Mouse (Mus musculus) hindbrain, embryonic 16.5 days (tissue): ENCODE results near the gene Enc1. TPM values are rescaled to one million over a fixed set of nuclear protein-coding genes. Genes with fewer than 3 reads are reported as not detected.

Experiments used
- ATAC-seq: fragments of 200-750 bp; cut with Nextera tagmentation; 2 replicates; pipeline ENCODE4 v1.8.0; 2017; ENCODE audit warnings: moderate TSS enrichment, moderate library complexity
- H3K27ac ChIP-seq: fragments of 300-500 bp; sonication (generic); 2 replicates; pipeline ENCODE4 v1.5.1; 2014; ENCODE audit warnings: low read depth, mild to moderate bottlenecking, control low read depth, low read length, moderate library complexity
- H3K27me3 ChIP-seq: fragments of 300-500 bp; sonication (generic); replicated peaks from 2 replicates; pipeline ENCODE4 v1.6.1; 2014; ENCODE audit warnings: low read length; ENCODE audit not compliant: control insufficient read depth, insufficient read depth
- H3K36me3 ChIP-seq: fragments of 300-500 bp; sonication (generic); 2 replicates; pipeline ENCODE4 v1.6.1; 2014; ENCODE audit warnings: mild to moderate bottlenecking, low read length, moderate library complexity, mixed read lengths; ENCODE audit not compliant: control insufficient read depth, insufficient read depth
- H3K4me1 ChIP-seq: fragments of 300-500 bp; sonication (generic); 2 replicates; pipeline ENCODE4 v1.6.1; 2014; ENCODE audit warnings: low read depth, low read length; ENCODE audit not compliant: control insufficient read depth, insufficient read depth
- H3K4me2 ChIP-seq: fragments of 300-500 bp; sonication (generic); 2 replicates; pipeline ENCODE4 v1.6.1; 2014; ENCODE audit warnings: mild to moderate bottlenecking, low read length, control low read depth, moderate library complexity
- H3K4me3 ChIP-seq: fragments of 300-500 bp; sonication (generic); 2 replicates; pipeline ENCODE4 v1.5.1; 2014; ENCODE audit warnings: mild to moderate bottlenecking, low read length, control low read depth, moderate library complexity
- H3K9ac ChIP-seq: fragments of 300-500 bp; sonication (generic); 2 replicates; pipeline ENCODE4 v1.6.1; 2014; ENCODE audit warnings: low read depth, mild to moderate bottlenecking, control low read depth, low read length, moderate library complexity
- H3K9me3 ChIP-seq: fragments of 300-500 bp; sonication (generic); 2 replicates; pipeline ENCODE4 v1.6.1; 2014; ENCODE audit warnings: mild to moderate bottlenecking, low read length, moderate library complexity; ENCODE audit not compliant: control insufficient read depth
- WGBS: fragments of 180-500 bp; shearing (Covaris S2); extraction: QIAGEN DNeasy Blood & Tissue Kit; methylation state at CpG from one replicate; pipeline ENCODE4 v1.1.7; 2014; 5-methylcytosine and 5-hydroxymethylcytosine counted together
- polyA plus RNA-seq: library from polyadenylated mRNA; unstranded; fragments of >200 nt; fragmentation: Nextera tagmentation; extraction: Ambion mirVana; gene quantifications from 2 replicates; pipeline ENCODE4 v1.2.1, GENCODE M21; 2015

Gene Enc1
- polyA plus RNA-seq, 1 experiment from 2014 or later, result 66.3 TPM

DNA sequence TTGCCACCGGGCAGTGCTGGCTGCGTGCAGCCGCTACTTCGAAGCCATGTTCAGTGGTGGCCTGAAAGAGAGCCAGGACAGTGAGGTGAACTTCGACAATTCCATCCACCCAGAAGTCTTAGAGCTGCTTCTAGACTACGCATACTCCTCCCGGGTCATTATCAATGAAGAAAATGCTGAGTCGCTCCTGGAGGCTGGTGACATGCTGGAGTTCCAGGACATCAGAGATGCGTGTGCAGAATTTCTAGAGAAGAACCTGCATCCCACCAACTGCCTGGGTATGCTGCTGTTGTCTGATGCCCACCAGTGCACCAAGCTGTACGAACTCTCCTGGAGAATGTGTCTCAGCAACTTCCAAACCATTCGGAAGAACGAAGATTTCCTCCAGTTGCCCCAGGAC, 4.3 kb downstream of the Enc1 start:
- H3K36me3 ChIP-seq, result peaks cover 11% of the 10 kb centered on the region
- no peaks in the 10 kb centered on the region for H3K27me3 ChIP-seq
- H3K27ac ChIP-seq, result peak overlapping the region; percentile 32; the same call in 1 of the 2 replicates
- H3K4me2 ChIP-seq, result peak overlapping the region; percentile 91
- H3K9me3 ChIP-seq, result no peaks in the 10 kb centered on the region
- peak overlapping the region; percentile 90 for H3K4me3 ChIP-seq
- H3K9ac ChIP-seq, result 0 out of 2 replicates have a peak overlapping the region, but pooled peaks have one; percentile 21
- peaks cover 63% of the 10 kb centered on the region for H3K4me1 ChIP-seq
- ATAC-seq, result no peak
- WGBS, result 67% methylated on average over 12 of the region's 12 CpGs

DNA sequence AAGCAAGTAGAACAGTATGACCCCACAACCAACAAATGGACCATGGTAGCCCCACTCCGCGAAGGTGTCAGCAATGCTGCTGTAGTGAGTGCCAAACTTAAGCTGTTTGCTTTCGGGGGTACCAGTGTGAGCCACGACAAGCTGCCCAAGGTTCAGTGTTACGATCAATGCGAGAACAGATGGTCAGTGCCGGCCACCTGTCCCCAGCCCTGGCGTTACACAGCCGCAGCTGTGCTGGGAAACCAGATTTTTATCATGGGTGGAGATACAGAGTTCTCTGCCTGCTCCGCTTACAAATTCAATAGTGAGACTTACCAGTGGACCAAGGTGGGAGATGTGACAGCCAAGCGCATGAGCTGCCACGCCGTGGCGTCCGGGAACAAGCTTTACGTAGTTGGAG, 5.3 kb downstream of the Enc1 start:
- Histone ChIP-seq H3K9me3 (no peaks in the 10 kb centered on the region), H3K27me3 (no peaks in the 10 kb centered on the region), H3K36me3 (peaks cover 15% of the 10 kb centered on the region), H3K27ac (no peak overlapping the region), H3K4me2 (peak overlapping the region; percentile 91), H3K9ac (no peak overlapping the region), H3K4me3 (no peak overlapping the region), H3K4me1 (peaks cover 68% of the 10 kb centered on the region)
- WGBS, result 49% methylated on average over 16 of the region's 16 CpGs
- no peak for ATAC-seq

DNA sequence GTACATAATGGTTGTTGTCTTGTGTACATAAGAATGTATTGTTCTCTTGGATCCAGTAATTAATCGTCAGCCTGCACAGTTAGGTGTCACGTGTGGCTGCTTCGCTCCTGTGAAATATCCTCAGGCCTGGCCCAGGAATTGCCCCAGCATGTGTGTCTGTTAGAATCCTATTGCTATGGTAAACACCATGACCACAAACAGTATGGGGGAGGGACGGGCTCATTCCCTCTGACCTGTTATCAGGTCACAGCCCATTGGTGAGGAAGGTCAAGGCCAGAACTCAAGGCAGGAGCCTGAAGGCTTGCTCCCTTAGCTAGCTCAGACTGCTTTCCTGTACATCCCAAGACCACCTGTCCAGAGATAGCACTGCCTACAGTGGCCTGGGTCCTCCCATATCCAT, 6.8 kb downstream of the Enc1 start:
- Histone ChIP-seq H3K27me3 (no peaks in the 10 kb centered on the region), H3K4me3 (no peak overlapping the region), H3K36me3 (peaks cover 18% of the 10 kb centered on the region), H3K9ac (no peak overlapping the region), H3K27ac (no peak overlapping the region), H3K9me3 (no peaks in the 10 kb centered on the region), H3K4me1 (peaks cover 74% of the 10 kb centered on the region), H3K4me2 (peak overlapping the region; percentile 91)
- 28% methylated on average over 4 of the region's 4 CpGs for WGBS
- no peak for ATAC-seq

DNA sequence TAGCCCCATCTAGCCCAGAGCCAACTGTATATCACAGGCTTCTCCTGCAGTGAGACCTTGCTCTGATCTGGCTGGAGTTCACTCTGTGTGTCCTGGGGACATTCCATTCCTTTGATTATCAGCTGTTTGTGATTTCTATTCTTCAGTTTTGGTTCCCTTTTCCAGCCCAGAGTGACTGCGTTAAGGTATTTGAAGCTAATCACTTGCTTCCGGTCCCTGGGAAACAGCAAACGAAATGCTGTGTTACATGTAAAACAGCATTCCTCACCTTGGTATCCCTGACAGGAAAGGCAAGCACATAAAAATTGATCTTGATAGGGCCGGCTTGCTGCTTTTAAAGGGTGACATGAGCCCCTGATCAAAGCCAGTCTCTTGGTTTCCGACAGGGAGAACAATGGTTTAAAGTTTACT, 8.2 kb downstream of the Enc1 start:
- peaks cover 18% of the 10 kb centered on the region for H3K36me3 ChIP-seq
- no peak overlapping the region; the same call in 1 of the 2 replicates for H3K9ac ChIP-seq
- no peaks in the 10 kb centered on the region for H3K9me3 ChIP-seq
- H3K27ac ChIP-seq, result no peak overlapping the region
- peak overlapping the region; percentile 1; the same call in 1 of the 2 replicates for H3K4me3 ChIP-seq
- no peaks in the 10 kb centered on the region for H3K27me3 ChIP-seq
- no peak for ATAC-seq
- H3K4me2 ChIP-seq, result peak overlapping the region; percentile 91
- H3K4me1 ChIP-seq, result peaks cover 66% of the 10 kb centered on the region
- 23% methylated on average over 5 of the region's 5 CpGs for WGBS

DNA sequence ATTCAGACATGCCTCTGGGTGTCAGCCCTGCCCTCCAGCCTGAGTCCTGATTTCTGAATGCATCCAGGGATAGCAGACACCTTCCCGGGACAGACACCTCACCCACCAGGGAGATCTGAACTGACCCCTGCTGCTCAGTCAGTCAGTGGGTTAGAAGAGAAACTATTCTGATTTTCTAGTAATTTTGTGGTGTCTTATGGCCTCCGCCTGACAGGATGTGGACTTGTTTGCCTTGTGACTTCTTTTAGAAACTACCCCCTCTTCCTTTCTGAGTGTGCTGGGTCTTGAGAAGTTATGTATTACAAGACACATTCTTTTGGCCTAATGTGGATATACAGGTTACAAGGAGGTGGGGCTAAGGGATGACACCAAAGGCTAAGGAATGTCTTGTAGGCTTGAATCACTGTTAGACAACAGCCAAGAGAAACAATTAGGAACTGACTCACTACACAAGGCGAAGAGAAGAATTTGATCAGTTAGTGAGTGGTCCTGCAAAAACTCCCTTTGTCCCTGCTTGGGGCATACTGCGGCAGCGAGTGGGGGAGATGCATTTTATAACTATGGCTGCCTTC, 8.7 kb downstream of the Enc1 start:
- ATAC-seq, result no peak
- Histone ChIP-seq H3K9ac (no peak overlapping the region; the same call in 1 of the 2 replicates), H3K36me3 (peaks cover 18% of the 10 kb centered on the region), H3K4me2 (peak overlapping the region; percentile 91), H3K4me3 (no peak overlapping the region; the same call in 1 of the 2 replicates), H3K27ac (peak overlapping the region; percentile 6; the same call in 1 of the 2 replicates), H3K9me3 (no peaks in the 10 kb centered on the region), H3K27me3 (no peaks in the 10 kb centered on the region), H3K4me1 (peaks cover 66% of the 10 kb centered on the region)
- 38% methylated on average over 5 of the region's 5 CpGs for WGBS

DNA sequence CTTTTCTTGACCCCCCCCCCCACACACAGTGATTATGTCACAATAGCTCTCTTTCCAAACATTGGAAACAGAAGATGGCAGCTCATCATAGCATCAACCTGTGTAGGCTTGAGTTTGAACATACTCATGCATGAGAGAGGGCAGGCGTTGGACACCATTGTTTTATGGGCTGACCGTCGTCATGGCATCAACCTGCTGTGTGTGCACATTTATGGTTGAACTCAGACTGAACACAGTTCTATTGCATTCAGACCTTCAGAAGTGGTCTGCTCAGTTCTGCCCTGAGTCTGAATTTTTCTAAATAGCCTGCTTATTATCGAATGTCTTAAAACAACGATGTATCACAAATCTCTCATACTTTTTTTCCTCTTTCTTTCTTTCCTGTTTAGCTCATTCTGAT, 9.2 kb downstream of the Enc1 start:
- Histone ChIP-seq H3K27me3 (no peaks in the 10 kb centered on the region), H3K4me3 (no peak overlapping the region), H3K27ac (peak overlapping the region; percentile 6), H3K4me1 (peaks cover 62% of the 10 kb centered on the region), H3K9me3 (no peaks in the 10 kb centered on the region), H3K9ac (no peak overlapping the region), H3K36me3 (peaks cover 18% of the 10 kb centered on the region), H3K4me2 (peak overlapping the region; percentile 91; the same call in 1 of the 2 replicates)
- WGBS, result 35% methylated on average over 5 of the region's 5 CpGs
- no peak for ATAC-seq

DNA sequence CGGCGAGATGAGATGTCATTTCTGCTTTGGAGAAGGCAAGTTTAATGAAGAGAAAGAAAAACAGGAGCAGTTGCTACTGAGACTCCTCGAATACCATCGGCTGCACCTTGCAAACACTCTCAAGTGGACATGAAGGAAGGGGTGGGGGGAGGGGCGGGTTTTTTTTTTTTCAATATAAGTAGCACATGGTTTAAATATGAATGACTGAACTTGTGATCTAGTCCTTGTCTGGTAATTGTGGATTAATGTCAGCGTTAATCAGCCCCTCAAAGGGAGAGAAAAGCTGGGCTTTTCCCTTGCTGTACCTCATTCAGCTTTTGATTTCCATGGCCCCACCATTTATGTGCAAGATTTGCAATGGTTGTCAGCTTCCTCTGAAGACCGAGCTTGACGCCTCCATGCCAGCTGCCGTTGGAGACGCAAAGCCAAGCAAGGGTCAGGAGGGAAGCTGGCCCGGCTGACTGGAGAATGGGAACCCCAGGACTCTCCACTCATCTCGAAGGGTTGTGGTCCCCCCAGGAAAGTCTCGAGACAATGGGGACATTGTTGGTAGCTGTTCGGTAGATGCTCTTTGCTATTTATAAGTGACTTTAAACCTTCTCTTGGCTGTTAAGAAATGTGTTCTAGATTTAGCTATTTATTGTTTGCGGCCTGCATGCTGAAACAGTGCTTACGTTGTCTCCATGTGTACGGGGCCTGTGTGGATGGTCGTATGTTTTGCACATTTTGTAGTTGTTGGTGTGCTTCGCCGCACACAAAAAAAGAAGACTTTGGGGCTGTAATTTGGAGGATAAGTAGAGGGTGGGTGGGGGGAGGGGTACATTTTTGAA, 9.9 kb downstream of the Enc1 start:
- Histone ChIP-seq H3K9ac (no peak overlapping the region), H3K27me3 (no peaks in the 10 kb centered on the region), H3K4me3 (no peak overlapping the region), H3K9me3 (no peaks in the 10 kb centered on the region), H3K4me1 (peaks cover 56% of the 10 kb centered on the region), H3K4me2 (no peak overlapping the region), H3K36me3 (peaks cover 13% of the 10 kb centered on the region), H3K27ac (peak overlapping the region; percentile 40)
- WGBS, result 24% methylated on average over 20 of the region's 20 CpGs
- ATAC-seq, result peak; percentile 29; the same call in 1 of the 2 replicates

DNA sequence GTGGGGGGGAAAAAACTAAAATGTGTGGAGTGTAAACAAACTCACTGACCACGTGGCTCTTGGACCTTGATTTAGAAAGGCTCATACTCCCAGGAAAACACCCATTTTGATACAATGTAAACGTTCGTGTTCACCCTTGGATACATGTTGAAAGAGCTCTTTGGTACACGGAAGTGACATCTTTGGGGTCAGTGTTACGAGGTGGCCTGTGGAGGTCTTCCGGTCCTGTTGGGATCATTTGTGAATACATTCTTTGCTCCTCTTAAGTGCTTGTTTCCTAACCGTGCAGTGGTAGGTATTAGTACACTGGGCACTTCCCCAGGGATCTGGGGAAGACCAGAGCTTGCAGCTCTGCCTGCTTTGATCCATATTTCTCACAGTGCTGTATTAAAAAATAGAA, 10.8 kb downstream of the Enc1 start:
- no peak overlapping the region for H3K4me3 ChIP-seq
- no peak overlapping the region for H3K9ac ChIP-seq
- WGBS, result 40% methylated on average over 7 of the region's 7 CpGs
- no peaks in the 10 kb centered on the region for H3K9me3 ChIP-seq
- H3K27ac ChIP-seq, result no peak overlapping the region
- peaks cover 8% of the 10 kb centered on the region for H3K36me3 ChIP-seq
- no peak for ATAC-seq
- peaks cover 53% of the 10 kb centered on the region for H3K4me1 ChIP-seq
- no peaks in the 10 kb centered on the region for H3K27me3 ChIP-seq
- no peak overlapping the region for H3K4me2 ChIP-seq

DNA sequence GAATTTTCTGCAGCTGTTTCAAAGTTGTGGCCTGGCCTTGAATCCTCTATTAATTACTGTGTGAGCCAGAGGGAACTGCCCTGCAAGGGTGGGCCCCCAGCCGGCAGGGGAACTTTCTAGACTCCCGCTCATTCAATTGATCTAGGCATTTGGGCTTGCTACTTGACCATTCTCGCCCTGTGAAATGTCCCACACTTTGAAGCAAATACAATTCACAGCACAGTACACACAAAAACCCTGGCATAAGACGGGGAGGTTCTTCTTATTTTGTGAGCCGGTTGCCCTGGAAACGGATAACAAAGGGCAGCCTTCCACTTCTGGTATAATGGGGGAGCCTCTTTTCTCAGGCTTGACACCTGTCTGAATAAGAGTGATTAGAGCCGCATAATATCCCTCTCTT, 11.6 kb downstream of the Enc1 start:
- H3K4me3 ChIP-seq, result no peak overlapping the region

More for the DNA sequence above, 11.6 kb downstream of the Enc1 start:
- no peak overlapping the region for H3K9ac ChIP-seq
- ATAC-seq, result peak; percentile 56
- H3K4me1 ChIP-seq, result peaks cover 54% of the 10 kb centered on the region
- H3K4me2 ChIP-seq, result no peak overlapping the region
- peaks cover 7% of the 10 kb centered on the region for H3K36me3 ChIP-seq
- no peaks in the 10 kb centered on the region for H3K9me3 ChIP-seq
- peak overlapping the region; percentile 55; the same call in 1 of the 2 replicates for H3K27ac ChIP-seq
- WGBS, result 18% methylated on average over 7 of the region's 7 CpGs
- H3K27me3 ChIP-seq, result no peaks in the 10 kb centered on the region
